31 mouse cellular contexts compared by ENCODE assay signal in genomic region chr5:106887303-106888071, GRCm38 (mm10). TPM values are rescaled to one million over a fixed set of nuclear protein-coding genes. Genes with fewer than 3 reads are reported as not detected.
DNase-seq lines count a peak whose midpoint lies in the region; ATAC-seq and TF ChIP-seq lines count a peak whose summit lies in the region.
"Had no signal": no experiment of that assay in that cellular context is flagged by ENCODE, and none has a peak within 500 bp of the region (broad histone marks: within the 10 kb centered on the region; RNA-seq: fewer than 3 reads in every experiment).

No protein-coding gene starts in this region.

- H3K79me2 ChIP-seq in MEL (ENCODE audit: control insufficient read depth, insufficient read depth, low read length, poor library complexity), result no peaks in the 10 kb centered on the region

- peak overlapping the region; percentile 39 for H3K27ac ChIP-seq in spleen, adult 2 months (ENCODE audit: insufficient read depth, low read length)
- H3K27ac ChIP-seq in MEL (ENCODE audit: control insufficient read depth, low read depth, low read length), result no peak overlapping the region
- no peak overlapping the region for H3K27ac ChIP-seq in forebrain, embryonic 13.5 days
- H3K27ac ChIP-seq: heart, adult 2 months; hindbrain, embryonic 14.5 days; left cerebral cortex, adult 2 months; limb, embryonic 12.5 days; liver, embryonic 13.5 days; midbrain, embryonic 15.5 days had no signal

- no peaks in the 10 kb centered on the region for H3K36me3 ChIP-seq in spleen, adult 2 months (ENCODE audit: control insufficient read depth, insufficient read depth, low read length)
- no peaks in the 10 kb centered on the region for H3K36me3 ChIP-seq in MEL (ENCODE audit: control insufficient read depth in 1 of 2, insufficient read depth in 2 of 2, low read length in 2 of 2)
- H3K36me3 ChIP-seq in forebrain, embryonic 13.5 days (ENCODE audit: poor library complexity, severe bottlenecking), result no peaks in the 10 kb centered on the region
- H3K36me3 ChIP-seq: G1E; heart, embryonic 12.5 days; limb, embryonic 12.5 days; liver, embryonic 13.5 days; midbrain, embryonic 15.5 days had no signal

- H3K9me3 ChIP-seq in MEL (replicated peaks; ENCODE audit: insufficient read depth, low read length), result no peaks in the 10 kb centered on the region
- H3K9me3 ChIP-seq in forebrain, embryonic 13.5 days (replicated peaks), result no peaks in the 10 kb centered on the region
- H3K9me3 ChIP-seq: G1E; heart, embryonic 12.5 days; limb, embryonic 12.5 days; liver, embryonic 13.5 days; midbrain, embryonic 15.5 days had no signal

- WGBS in spleen, adult 2 months, result 5% methylated on average over 1 of the region's 1 CpGs
- 62% methylated on average over 1 of the region's 1 CpGs for WGBS in forebrain, embryonic 13.5 days

- TF ChIP-seq POLR2A in spleen, adult 2 months (IDR thresholded peaks at IDR 0.05; ENCODE audit: low read depth, low read length), result no peak
- no peak for TF ChIP-seq POLR2A in MEL (IDR thresholded peaks at IDR 0.05; ENCODE audit: control insufficient read depth in 1 of 2, insufficient read depth in 1 of 2, low read depth in 1 of 2, low read length in 2 of 2, poor library complexity in 1 of 2)

- H3K4me3 ChIP-seq in spleen, adult 2 months (ENCODE audit: extremely low read depth, insufficient read depth, insufficient read length), result no peak overlapping the region
- H3K4me3 ChIP-seq in MEL (ENCODE audit: control insufficient read depth in 1 of 2, insufficient read depth in 1 of 2, low read depth in 2 of 2, low read length in 2 of 2), result no peak overlapping the region
- no peak overlapping the region for H3K4me3 ChIP-seq in forebrain, embryonic 13.5 days
- H3K4me3 ChIP-seq: heart, adult 2 months; heart, embryonic 12.5 days; left cerebral cortex, adult 2 months; limb, embryonic 12.5 days; liver, embryonic 13.5 days; midbrain, embryonic 15.5 days had no signal

- TF ChIP-seq CTCF in spleen, adult 2 months (IDR thresholded peaks at IDR 0.05; ENCODE audit: extremely low read depth, insufficient read depth, insufficient read length, insufficient replicate concordance), result no peak
- TF ChIP-seq CTCF in MEL (IDR thresholded peaks at IDR 0.05 in 2 of 3, conservative IDR thresholded peaks at IDR 0.05 in 1 of 3; ENCODE audit: control insufficient read depth in 1 of 3, insufficient read depth in 1 of 3, low read depth in 2 of 3, low read length in 3 of 3, poor library complexity in 1 of 3, severe bottlenecking in 1 of 3), result no peak

- no peak for TF ChIP-seq EP300 in MEL (IDR thresholded peaks at IDR 0.05; ENCODE audit: low read depth in 1 of 2, low read length in 2 of 2)

- DNase-seq in spleen, adult 2 months (ENCODE audit: low read depth in 1 of 2, low spot score in 2 of 2), result no peak
- DNase-seq in spleen, postnatal 4 days (ENCODE audit: low spot score in 2 of 2), result no peak
- peak; percentile 19 for DNase-seq in MEL (ENCODE audit: low read depth, low spot score)
- DNase-seq in thymus, postnatal 25 days, result no peak
- DNase-seq in gastrocnemius, postnatal 10 days, result no peak
- DNase-seq: adrenal gland, postnatal 14 days; cerebellum, adult 2 months; gastrocnemius, postnatal 36 days; heart, adult 2 months; heart, postnatal 4 days; kidney, postnatal 25 days; liver, embryonic 13.5 days; lung, adult 2 months; lung, postnatal 14 days; right cerebral cortex, adult 18-20 months; thymus, adult 18-20 months; thymus, postnatal 4 days had no signal

- H3K27me3 ChIP-seq in spleen, adult 2 months (ENCODE audit: control insufficient read depth, insufficient read depth, low read length), result no peaks in the 10 kb centered on the region
- peaks cover 2 to 3% of the 10 kb centered on the region in 2 experiments for H3K27me3 ChIP-seq in MEL (ENCODE audit: control insufficient read depth in 1 of 2, insufficient read depth in 2 of 2, low read length in 2 of 2)
- no peaks in the 10 kb centered on the region for H3K27me3 ChIP-seq in forebrain, embryonic 13.5 days
- H3K27me3 ChIP-seq: heart, embryonic 12.5 days; limb, embryonic 12.5 days; liver, embryonic 13.5 days; midbrain, embryonic 15.5 days had no signal

- H3K4me1 ChIP-seq in spleen, adult 2 months (ENCODE audit: control insufficient read depth, insufficient read depth, insufficient read length), result peaks cover 16% of the 10 kb centered on the region
- H3K4me1 ChIP-seq in MEL (ENCODE audit: control insufficient read depth in 1 of 2, insufficient read depth in 2 of 2, low read length in 2 of 2), result no peaks in the 10 kb centered on the region
- peaks cover 4% of the 10 kb centered on the region for H3K4me1 ChIP-seq in forebrain, embryonic 13.5 days
- H3K4me1 ChIP-seq: heart, embryonic 12.5 days; limb, embryonic 12.5 days; midbrain, embryonic 15.5 days had no signal

- H3K4me2 ChIP-seq in forebrain, embryonic 13.5 days, result no peak overlapping the region
- H3K4me2 ChIP-seq: heart, embryonic 12.5 days; hindbrain, embryonic 14.5 days; limb, embryonic 12.5 days; liver, embryonic 13.5 days; midbrain, embryonic 15.5 days had no signal

- TF ChIP-seq RAD21 in MEL (IDR thresholded peaks at IDR 0.05; ENCODE audit: low read depth, low read length), result no peak

- peak; percentile 55 to 65 for ATAC-seq in hematopoietic stem cell, adult 5-6 weeks (replicated peaks in 1 of 2; ENCODE audit: insufficient read depth in 1 of 2, low FRiP score in 2 of 2, low TSS enrichment in 1 of 2, low read depth in 1 of 2, poor library complexity in 2 of 2, severe bottlenecking in 2 of 2)
- peak; percentile 61; the same call in 1 of the 2 replicates for ATAC-seq in neutrophil, adult 5-6 weeks (ENCODE audit: extremely low read depth, insufficient number of reproducible peaks, low FRiP score, poor library complexity, severe bottlenecking)
- ATAC-seq in forebrain, embryonic 13.5 days, result no peak
- ATAC-seq: forebrain, embryonic 14.5 days; intestine, postnatal 0 days; midbrain, embryonic 15.5 days; Patski had no signal

- H3K9ac ChIP-seq in MEL (ENCODE audit: control insufficient read depth, low read depth, low read length, poor library complexity, severe bottlenecking), result no peak overlapping the region
- no peak overlapping the region for H3K9ac ChIP-seq in forebrain, embryonic 13.5 days
- H3K9ac ChIP-seq: heart, embryonic 12.5 days; hindbrain, embryonic 14.5 days; limb, embryonic 12.5 days; liver, embryonic 13.5 days; midbrain, embryonic 15.5 days had no signal

TF ChIP-seq in MEL, 35 proteins besides CTCF, POLR2A, EP300 and RAD21:
- TF ChIP-seq ZC3H11A (IDR thresholded peaks at IDR 0.05; ENCODE audit: low read depth, low read length) (no peak), NELFE (IDR thresholded peaks at IDR 0.05; ENCODE audit: low read depth, low read length) (no peak), BHLHE40 (IDR thresholded peaks at IDR 0.05; ENCODE audit: borderline replicate concordance, low read depth, low read length) (no peak), GATA1 (IDR thresholded peaks at IDR 0.05; ENCODE audit: low read depth, low read length) (no peak), JUND (IDR thresholded peaks at IDR 0.05; ENCODE audit: low read depth, low read length) (no peak), POLR2AphosphoS2 (IDR thresholded peaks at IDR 0.05; ENCODE audit: low read length) (no peak)

RNA-seq across cellular contexts. Expression of gene Hfm1, which starts 38.6 kb away (rescaled TPM):
- not detected in 2 replicates for polyA plus RNA-seq in spleen, adult 2 months (2012; rRNA removed)
- total RNA-seq in MEL (2012; rRNA removed), result not detected in 2 replicates
- not detected for polyA plus RNA-seq in MEL (2012; ENCODE audit: insufficient read depth in 1 of 2, insufficient read length in 2 of 2, low read depth in 1 of 2, low replicate concordance in 2 of 2, missing spikeins in 1 of 2)
- total RNA-seq in hematopoietic stem cell, adult 5-6 weeks (2017), result 0.81 and 1.1 TPM in 2 replicates
- total RNA-seq in neutrophil, adult 5-6 weeks (2017), result 0.12 TPM in 1 of 2 replicates, not detected in the other
- total RNA-seq in gastrocnemius, postnatal 10 days (2021), result not detected
- 5.5 and 6.0 TPM in 2 replicates for polyA plus RNA-seq in forebrain, embryonic 13.5 days (2015; fragmentation: Nextera tagmentation; extraction: Ambion mirVana)
- total RNA-seq: adrenal gland, postnatal 14 days; G1E; gastrocnemius, adult 18-20 months; gastrocnemius, postnatal 36 days; heart, adult 2 months had no signal
- polyA plus RNA-seq: C2C12; G1E; heart, adult 2 months; lung, adult 2 months had no signal
